Comparison of ENCODE assay signal across 8 mouse cellular contexts in genomic region chr17:25860229-25860628, GRCm38 (mm10). TPM values are rescaled to one million over a fixed set of nuclear protein-coding genes. Genes with fewer than 3 reads are reported as not detected.
DNase-seq lines count a peak whose midpoint lies in the region; ATAC-seq and TF ChIP-seq lines count a peak whose summit lies in the region.

No protein-coding gene starts in this region.

- peaks cover 29% of the 10 kb centered on the region for H3K36me3 ChIP-seq in hindbrain, embryonic 10.5 days
- peaks cover 3% of the 10 kb centered on the region; the same call in 1 of the 2 replicates for H3K36me3 ChIP-seq in hindbrain, embryonic 16.5 days (ENCODE audit: control insufficient read depth, insufficient read depth, low read length)
- H3K36me3 ChIP-seq in embryonic facial prominence, embryonic 11.5 days (replicated peaks; ENCODE audit: control insufficient read depth, insufficient read depth, low read depth, low read length): no peaks in the 10 kb centered on the region
- H3K36me3 ChIP-seq in intestine, embryonic 16.5 days (ENCODE audit: control insufficient read depth, insufficient read depth, low read length): no peaks in the 10 kb centered on the region
- peaks cover 9% of the 10 kb centered on the region for H3K36me3 ChIP-seq in midbrain, postnatal 0 days (ENCODE audit: insufficient read depth, low read length)

- H3K9me3 ChIP-seq in hindbrain, embryonic 10.5 days: no peaks in the 10 kb centered on the region
- no peaks in the 10 kb centered on the region for H3K9me3 ChIP-seq in hindbrain, embryonic 16.5 days (ENCODE audit: control insufficient read depth, low read length)
- H3K9me3 ChIP-seq in embryonic facial prominence, embryonic 11.5 days (replicated peaks; ENCODE audit: control insufficient read depth, low read length): no peaks in the 10 kb centered on the region
- no peaks in the 10 kb centered on the region for H3K9me3 ChIP-seq in intestine, embryonic 16.5 days (ENCODE audit: control insufficient read depth, low read length)
- no peaks in the 10 kb centered on the region for H3K9me3 ChIP-seq in midbrain, postnatal 0 days (ENCODE audit: low read length)

- TF ChIP-seq CTCF in midbrain, postnatal 0 days (IDR thresholded peaks at IDR 0.05): no peak

- H3K4me3 ChIP-seq in hindbrain, embryonic 10.5 days: peak overlapping the region; percentile 82
- H3K4me3 ChIP-seq in hindbrain, embryonic 16.5 days (ENCODE audit: low read length): no peak overlapping the region
- peak overlapping the region; percentile 54; the same call in 1 of the 2 replicates for H3K4me3 ChIP-seq in embryonic facial prominence, embryonic 11.5 days (ENCODE audit: low read depth, low read length)
- 0 out of 2 replicates have a peak overlapping the region, but pooled peaks have one; percentile 75 for H3K4me3 ChIP-seq in intestine, embryonic 16.5 days (ENCODE audit: low read length)
- no peak overlapping the region for H3K4me3 ChIP-seq in midbrain, postnatal 0 days (ENCODE audit: low read depth, low read length)

- no peak for ATAC-seq in hindbrain, embryonic 16.5 days
- ATAC-seq in embryonic facial prominence, embryonic 11.5 days (replicated peaks; ENCODE audit: insufficient number of reproducible peaks, low FRiP score, low TSS enrichment, low read depth): no peak
- ATAC-seq in intestine, embryonic 16.5 days: no peak
- no peak for ATAC-seq in midbrain, postnatal 0 days (ENCODE audit: low FRiP score)
- no peak for ATAC-seq in megakaryocyte-erythroid progenitor cell, adult 5-6 weeks (replicated peaks; ENCODE audit: low FRiP score, low TSS enrichment, poor library complexity, severe bottlenecking)

- H3K4me1 ChIP-seq in hindbrain, embryonic 10.5 days (replicated peaks): peaks cover 34% of the 10 kb centered on the region
- H3K4me1 ChIP-seq in hindbrain, embryonic 16.5 days (ENCODE audit: control insufficient read depth, insufficient read depth, low read depth, low read length): peaks cover 18% of the 10 kb centered on the region
- H3K4me1 ChIP-seq in embryonic facial prominence, embryonic 11.5 days (ENCODE audit: control insufficient read depth, insufficient read depth, low read length): peaks cover 9% of the 10 kb centered on the region
- peaks cover 21% of the 10 kb centered on the region for H3K4me1 ChIP-seq in intestine, embryonic 16.5 days (ENCODE audit: control insufficient read depth, insufficient read depth, low read length)
- H3K4me1 ChIP-seq in midbrain, postnatal 0 days (ENCODE audit: insufficient read depth, low read length): peaks cover 7% of the 10 kb centered on the region; the same call in 1 of the 2 replicates

- H3K27ac ChIP-seq in hindbrain, embryonic 10.5 days: peak overlapping the region; percentile 96
- no peak overlapping the region for H3K27ac ChIP-seq in hindbrain, embryonic 16.5 days (ENCODE audit: low read depth, low read length)
- H3K27ac ChIP-seq in embryonic facial prominence, embryonic 11.5 days (replicated peaks; ENCODE audit: low read depth, low read length): no peak overlapping the region
- H3K27ac ChIP-seq in intestine, embryonic 16.5 days (ENCODE audit: low read length): no peak overlapping the region
- H3K27ac ChIP-seq in midbrain, postnatal 0 days (ENCODE audit: low read depth, low read length): no peak overlapping the region

- H3K9ac ChIP-seq in hindbrain, embryonic 16.5 days (ENCODE audit: low read depth, low read length): no peak overlapping the region
- H3K9ac ChIP-seq in embryonic facial prominence, embryonic 11.5 days (replicated peaks; ENCODE audit: low read length): peak overlapping the region; percentile 75
- H3K9ac ChIP-seq in intestine, embryonic 16.5 days (ENCODE audit: low read depth, low read length): peak overlapping the region; percentile 86
- no peak overlapping the region for H3K9ac ChIP-seq in midbrain, postnatal 0 days (replicated peaks; ENCODE audit: low read length, poor library complexity, severe bottlenecking)

- DNase-seq in hindbrain, embryonic 10.5 days (ENCODE audit: low spot score): no peak
- DNase-seq in embryonic facial prominence, embryonic 11.5 days (ENCODE audit: low spot score): no peak
- DNase-seq in midbrain, postnatal 0 days (ENCODE audit: low spot score): no peak
- no peak for DNase-seq in frontal cortex, postnatal 14 days (ENCODE audit: low spot score in 2 of 2)
- DNase-seq in frontal cortex, adult 2 months (ENCODE audit: extremely low spot score in 1 of 2, low spot score in 1 of 2): no peak

- no peak overlapping the region; the same call in 1 of the 2 replicates for H3K4me2 ChIP-seq in hindbrain, embryonic 16.5 days (ENCODE audit: low read length)
- H3K4me2 ChIP-seq in embryonic facial prominence, embryonic 11.5 days (ENCODE audit: low read depth, low read length): peak overlapping the region; percentile 81; the same call in 1 of the 2 replicates
- H3K4me2 ChIP-seq in intestine, embryonic 16.5 days (ENCODE audit: low read depth, low read length): 0 out of 2 replicates have a peak overlapping the region, but pooled peaks have one; percentile 96
- peak overlapping the region; percentile 89; the same call in 1 of the 2 replicates for H3K4me2 ChIP-seq in midbrain, postnatal 0 days (ENCODE audit: low read depth, low read length, poor library complexity, severe bottlenecking)

- no peaks in the 10 kb centered on the region for H3K27me3 ChIP-seq in hindbrain, embryonic 10.5 days (ENCODE audit: insufficient read depth, poor library complexity, severe bottlenecking)
- no peaks in the 10 kb centered on the region for H3K27me3 ChIP-seq in hindbrain, embryonic 16.5 days (replicated peaks; ENCODE audit: control insufficient read depth, insufficient read depth, low read length)
- H3K27me3 ChIP-seq in embryonic facial prominence, embryonic 11.5 days (ENCODE audit: control insufficient read depth, insufficient read depth, low read length): no peaks in the 10 kb centered on the region
- H3K27me3 ChIP-seq in intestine, embryonic 16.5 days (replicated peaks; ENCODE audit: control insufficient read depth, insufficient read depth, low read length): no peaks in the 10 kb centered on the region
- no peaks in the 10 kb centered on the region for H3K27me3 ChIP-seq in midbrain, postnatal 0 days (ENCODE audit: insufficient read depth, low read length)

- WGBS in hindbrain, embryonic 10.5 days: 91% methylated on average over 6 of the region's 6 CpGs
- 94% methylated on average over 6 of the region's 6 CpGs for WGBS in hindbrain, embryonic 16.5 days
- WGBS in embryonic facial prominence, embryonic 11.5 days: 94% methylated on average over 6 of the region's 6 CpGs
- 87% methylated on average over 6 of the region's 6 CpGs for WGBS in intestine, embryonic 16.5 days
- WGBS in midbrain, postnatal 0 days: 93% methylated on average over 6 of the region's 6 CpGs

RNA-seq across cellular contexts. Expression of gene Wdr90, which starts 1.1 kb away (rescaled TPM):
- 46.0 and 54.4 TPM in 2 replicates for polyA plus RNA-seq in hindbrain, embryonic 10.5 days (2016; fragmentation: Nextera tagmentation; extraction: Ambion mirVana)
- 13.1 and 16.2 TPM in 2 replicates for polyA plus RNA-seq in hindbrain, embryonic 16.5 days (2015; fragmentation: Nextera tagmentation; extraction: Ambion mirVana)
- 14.7 and 15.1 TPM in 2 replicates for polyA plus RNA-seq in embryonic facial prominence, embryonic 11.5 days (2014; fragmentation: Nextera tagmentation; extraction: Ambion mirVana)
- polyA plus RNA-seq in intestine, embryonic 16.5 days (2015; fragmentation: Nextera tagmentation; extraction: Ambion mirVana): 11.3 and 11.9 TPM in 2 replicates
- total RNA-seq in midbrain, postnatal 0 days (2014; rRNA removed): 36.2 and 44.3 TPM in 2 replicates
- 14.2 and 15.0 TPM in 2 replicates for polyA plus RNA-seq in midbrain, postnatal 0 days (2015; fragmentation: Nextera tagmentation; extraction: Ambion mirVana)
- polyA plus RNA-seq in frontal cortex, adult 2 months (2012; rRNA removed): 33.6 and 39.7 TPM in 2 replicates
- 43.3 and 47.4 TPM in 2 replicates for total RNA-seq in megakaryocyte-erythroid progenitor cell, adult 5-6 weeks (2014; fragmentation: Nextera tagmentation)
- 4.6 and 10.0 TPM in 2 replicates for total RNA-seq in megakaryocyte-erythroid progenitor cell, adult 5-6 weeks (2017)

RNA-seq across cellular contexts. Expression of gene Mcrip2, which starts 8.3 kb away (rescaled TPM):
- 10.6 and 14.7 TPM in 2 replicates for polyA plus RNA-seq in hindbrain, embryonic 10.5 days (2016; fragmentation: Nextera tagmentation; extraction: Ambion mirVana)
- 34.1 and 38.9 TPM in 2 replicates for polyA plus RNA-seq in hindbrain, embryonic 16.5 days (2015; fragmentation: Nextera tagmentation; extraction: Ambion mirVana)
- polyA plus RNA-seq in embryonic facial prominence, embryonic 11.5 days (2014; fragmentation: Nextera tagmentation; extraction: Ambion mirVana): 7.3 and 9.5 TPM in 2 replicates
- 79.5 and 89.3 TPM in 2 replicates for polyA plus RNA-seq in intestine, embryonic 16.5 days (2015; fragmentation: Nextera tagmentation; extraction: Ambion mirVana)
- 14.6 and 29.9 TPM in 2 replicates for total RNA-seq in midbrain, postnatal 0 days (2014; rRNA removed)
- polyA plus RNA-seq in midbrain, postnatal 0 days (2015; fragmentation: Nextera tagmentation; extraction: Ambion mirVana): 39.5 and 45.5 TPM in 2 replicates
- 28.8 and 34.5 TPM in 2 replicates for polyA plus RNA-seq in frontal cortex, adult 2 months (2012; rRNA removed)
- total RNA-seq in megakaryocyte-erythroid progenitor cell, adult 5-6 weeks (2014; fragmentation: Nextera tagmentation): 87.4 and 109 TPM in 2 replicates
- total RNA-seq in megakaryocyte-erythroid progenitor cell, adult 5-6 weeks (2017): 35.6 and 40.8 TPM in 2 replicates

RNA-seq across cellular contexts. Expression of gene Mettl26, which starts 14.6 kb away (rescaled TPM):
- 69.9 and 73.9 TPM in 2 replicates for polyA plus RNA-seq in hindbrain, embryonic 10.5 days (2016; fragmentation: Nextera tagmentation; extraction: Ambion mirVana)
- polyA plus RNA-seq in hindbrain, embryonic 16.5 days (2015; fragmentation: Nextera tagmentation; extraction: Ambion mirVana): 63.4 and 67.5 TPM in 2 replicates
- polyA plus RNA-seq in embryonic facial prominence, embryonic 11.5 days (2014; fragmentation: Nextera tagmentation; extraction: Ambion mirVana): 49.8 and 63.3 TPM in 2 replicates
- 61.0 and 66.9 TPM in 2 replicates for polyA plus RNA-seq in intestine, embryonic 16.5 days (2015; fragmentation: Nextera tagmentation; extraction: Ambion mirVana)
- total RNA-seq in midbrain, postnatal 0 days (2014; rRNA removed): 53.8 and 64.8 TPM in 2 replicates
- polyA plus RNA-seq in midbrain, postnatal 0 days (2015; fragmentation: Nextera tagmentation; extraction: Ambion mirVana): 67.3 and 74.0 TPM in 2 replicates
- polyA plus RNA-seq in frontal cortex, adult 2 months (2012; rRNA removed): 74.9 and 79.9 TPM in 2 replicates
- 26.3 and 37.6 TPM in 2 replicates for total RNA-seq in megakaryocyte-erythroid progenitor cell, adult 5-6 weeks (2014; fragmentation: Nextera tagmentation)
- total RNA-seq in megakaryocyte-erythroid progenitor cell, adult 5-6 weeks (2017): 9.3 and 19.8 TPM in 2 replicates

RNA-seq across cellular contexts. Expression of gene Rhot2, which starts 15.6 kb away (rescaled TPM):
- polyA plus RNA-seq in hindbrain, embryonic 10.5 days (2016; fragmentation: Nextera tagmentation; extraction: Ambion mirVana): 18.8 and 28.5 TPM in 2 replicates
- 16.9 and 20.3 TPM in 2 replicates for polyA plus RNA-seq in hindbrain, embryonic 16.5 days (2015; fragmentation: Nextera tagmentation; extraction: Ambion mirVana)
- 7.1 and 9.7 TPM in 2 replicates for polyA plus RNA-seq in embryonic facial prominence, embryonic 11.5 days (2014; fragmentation: Nextera tagmentation; extraction: Ambion mirVana)
- 21.5 and 23.2 TPM in 2 replicates for polyA plus RNA-seq in intestine, embryonic 16.5 days (2015; fragmentation: Nextera tagmentation; extraction: Ambion mirVana)
- total RNA-seq in midbrain, postnatal 0 days (2014; rRNA removed): 49.2 and 70.1 TPM in 2 replicates
- 15.4 and 16.2 TPM in 2 replicates for polyA plus RNA-seq in midbrain, postnatal 0 days (2015; fragmentation: Nextera tagmentation; extraction: Ambion mirVana)
- 101 and 122 TPM in 2 replicates for polyA plus RNA-seq in frontal cortex, adult 2 months (2012; rRNA removed)
- total RNA-seq in megakaryocyte-erythroid progenitor cell, adult 5-6 weeks (2014; fragmentation: Nextera tagmentation): 51.2 and 54.8 TPM in 2 replicates
- total RNA-seq in megakaryocyte-erythroid progenitor cell, adult 5-6 weeks (2017): 21.3 and 27.4 TPM in 2 replicates

RNA-seq across cellular contexts. Expression of gene Gm20683, which starts 18.7 kb away (rescaled TPM):
- polyA plus RNA-seq in hindbrain, embryonic 10.5 days (2016; fragmentation: Nextera tagmentation; extraction: Ambion mirVana): 1.5 and 3.1 TPM in 2 replicates
- polyA plus RNA-seq in hindbrain, embryonic 16.5 days (2015; fragmentation: Nextera tagmentation; extraction: Ambion mirVana): 14.8 and 15.4 TPM in 2 replicates
- 0.36 and 1.2 TPM in 2 replicates for polyA plus RNA-seq in embryonic facial prominence, embryonic 11.5 days (2014; fragmentation: Nextera tagmentation; extraction: Ambion mirVana)
- 1.4 and 2.3 TPM in 2 replicates for polyA plus RNA-seq in intestine, embryonic 16.5 days (2015; fragmentation: Nextera tagmentation; extraction: Ambion mirVana)
- total RNA-seq in midbrain, postnatal 0 days (2014; rRNA removed): 25.8 and 34.3 TPM in 2 replicates
- 11.9 and 14.2 TPM in 2 replicates for polyA plus RNA-seq in midbrain, postnatal 0 days (2015; fragmentation: Nextera tagmentation; extraction: Ambion mirVana)
- polyA plus RNA-seq in frontal cortex, adult 2 months (2012; rRNA removed): 41.5 and 43.1 TPM in 2 replicates
- total RNA-seq in megakaryocyte-erythroid progenitor cell, adult 5-6 weeks (2014; fragmentation: Nextera tagmentation): 1.7 and 6.4 TPM in 2 replicates
- not detected in 2 replicates for total RNA-seq in megakaryocyte-erythroid progenitor cell, adult 5-6 weeks (2017)

Comparison
In these comparisons a context has a peak if more than half of its experiments do, and no peak if none do; other contexts are left out.
1. H3K4me3 ChIP-seq: peak in hindbrain, embryonic 10.5 days (single experiment), embryonic facial prominence, embryonic 11.5 days (single experiment) and intestine, embryonic 16.5 days (single experiment); none in hindbrain, embryonic 16.5 days (single experiment) and midbrain, postnatal 0 days (single experiment).
2. H3K9ac ChIP-seq: peak in embryonic facial prominence, embryonic 11.5 days (single experiment) and intestine, embryonic 16.5 days (single experiment); none in hindbrain, embryonic 16.5 days (single experiment) and midbrain, postnatal 0 days (single experiment).